Mouse (Mus musculus): Measurements from ENCODE around the gene Rai14.

Gene Rai14

GRCm38 (mm10) chr15:10645101-10645500 is 69.3 kb downstream of the Rai14 start:
- peak; percentile 19 for DNase-seq

GRCm38 (mm10) chr15:10643819-10644218 is 70.6 kb downstream of the Rai14 start:
- DNase-seq = peak; percentile 48

DNA sequence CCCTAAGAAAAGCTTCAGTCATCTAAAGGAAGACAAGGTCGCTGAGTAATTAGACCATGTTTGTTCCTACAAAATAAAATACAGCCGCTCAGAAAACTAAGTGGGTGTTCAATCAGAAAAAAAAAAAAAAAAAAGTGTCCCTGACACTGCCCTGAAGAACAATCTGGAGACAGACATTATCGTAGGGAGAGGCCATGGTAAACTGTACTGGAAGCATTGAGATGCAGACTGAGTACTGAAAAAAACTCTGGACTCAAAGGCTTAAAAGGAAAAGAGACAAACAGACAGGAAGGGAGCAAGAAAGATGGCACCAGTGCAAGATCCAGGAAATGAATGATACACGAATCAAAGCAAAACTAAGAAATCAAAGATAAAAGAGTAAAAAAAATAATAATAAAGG is 71.2 kb downstream of the Rai14 start:
- DNase-seq = peak; percentile 3

GRCm38 (mm10) chr15:10642419-10642818 is 72.0 kb downstream of the Rai14 start:
- peak; percentile 72 for DNase-seq

GRCm38 (mm10) chr15:10640721-10641120 is 73.7 kb downstream of the Rai14 start:
- DNase-seq = no peak

- no peak for DNase-seq
Measured at GRCm38 (mm10) chr15:10637251-10637793, 77.1 kb downstream of the Rai14 start.

DNA sequence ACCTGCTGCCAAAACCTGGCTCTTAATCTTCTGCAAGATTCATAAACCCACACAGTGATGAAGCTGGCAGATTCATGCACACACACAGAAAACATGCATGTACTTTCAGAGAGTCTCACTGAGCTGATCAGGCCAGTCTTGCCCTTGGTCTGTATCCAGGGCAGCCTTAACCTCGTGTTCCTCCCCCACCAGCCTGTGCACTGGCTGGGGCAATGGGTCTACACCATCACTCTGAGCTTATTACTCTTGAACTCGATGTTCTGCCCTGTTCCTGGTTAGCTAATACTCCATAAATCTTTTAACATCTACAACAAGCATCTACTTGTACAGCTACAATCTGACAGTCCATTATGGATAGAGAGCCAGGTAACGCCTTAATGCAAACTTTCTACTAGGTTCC is 77.6 kb downstream of the Rai14 start:
- no peak for DNase-seq

GRCm38 (mm10) chr15:10635121-10635520 is 79.3 kb downstream of the Rai14 start:
- DNase-seq = no peak

DNA sequence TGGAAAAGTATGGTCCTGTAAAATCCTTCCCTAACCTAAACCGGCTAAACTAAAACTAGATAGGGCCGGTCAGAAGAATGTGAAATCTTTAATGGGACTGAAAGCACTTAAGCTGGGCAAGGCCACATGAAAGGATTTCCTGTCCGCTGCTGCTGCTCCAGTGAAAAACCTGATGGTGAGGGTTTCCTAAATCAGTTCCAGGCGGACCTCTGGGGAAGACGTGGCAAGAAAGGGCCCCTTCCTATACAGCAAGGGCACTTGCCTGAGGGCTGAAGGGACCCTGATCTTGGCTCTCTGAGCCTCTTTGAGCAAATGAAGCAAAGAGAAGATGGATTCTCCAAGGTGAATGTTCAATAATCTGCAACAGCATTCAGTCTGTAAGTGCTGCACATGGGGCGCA is 80.2 kb downstream of the Rai14 start:
- peak; percentile 65 for DNase-seq

DNA sequence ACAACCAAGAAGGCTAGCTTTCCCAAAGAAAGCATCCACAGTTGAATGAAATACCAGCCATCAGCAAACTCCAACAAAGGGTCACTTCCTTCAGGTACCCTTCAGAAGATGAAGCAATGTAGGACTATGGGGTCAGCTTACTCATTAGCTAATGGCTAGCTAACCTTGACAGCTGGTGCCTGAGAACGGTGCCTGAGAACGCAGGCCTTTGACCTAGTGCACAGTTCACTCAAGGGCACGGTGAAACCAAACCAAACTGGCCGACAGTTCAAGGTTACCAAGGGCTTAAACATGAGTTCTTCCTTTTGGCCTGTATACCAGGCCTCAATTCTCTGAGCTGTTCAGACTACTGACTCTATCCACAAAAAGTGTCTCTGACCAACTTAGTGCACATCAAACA is 81.0 kb downstream of the Rai14 start:
- peak; percentile 57 for DNase-seq

DNA sequence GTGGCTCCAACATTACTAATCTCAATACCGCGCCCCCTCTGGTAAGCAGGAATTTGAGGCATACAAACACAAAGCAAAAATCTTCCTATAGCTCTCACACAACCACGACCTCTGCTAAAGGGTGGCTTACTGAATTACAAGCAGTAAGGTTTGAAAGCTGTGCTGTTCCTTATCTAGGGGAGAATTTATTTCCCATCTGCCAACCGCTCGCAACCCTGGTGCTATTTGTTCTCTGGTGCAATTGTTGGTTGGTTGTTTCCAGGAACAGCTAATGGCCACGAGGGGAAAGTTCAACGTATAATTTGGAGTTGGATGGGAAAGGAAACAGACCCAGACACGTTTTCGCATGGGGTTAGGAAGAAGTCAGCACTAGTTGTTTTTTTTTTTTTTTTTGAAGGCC is 81.8 kb downstream of the Rai14 start:
- peak; percentile 53 for DNase-seq

- DNase-seq = peak; percentile 68
Measured at GRCm38 (mm10) chr15:10632060-10632459, 82.4 kb downstream of the Rai14 start.

- no peak for DNase-seq
Measured at GRCm38 (mm10) chr15:10631541-10631940, 82.9 kb downstream of the Rai14 start.

DNA sequence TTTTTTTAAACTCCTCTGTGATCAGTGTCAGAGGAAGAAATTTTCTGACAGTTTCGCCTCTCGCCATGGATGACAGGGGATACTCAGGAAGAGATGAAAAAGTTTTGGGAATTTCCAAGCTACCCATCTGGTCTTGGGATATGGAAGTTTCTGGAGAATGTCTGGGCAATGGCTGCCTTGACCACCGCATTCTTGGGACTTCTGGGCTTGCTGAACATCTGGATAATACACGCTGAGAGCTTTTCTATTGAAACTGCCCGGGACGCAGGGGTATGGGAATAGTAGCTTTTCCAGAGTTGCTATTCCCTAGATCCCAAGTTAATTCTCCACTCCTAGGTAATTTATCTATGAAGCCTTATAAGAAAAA is 85.5 kb downstream of the Rai14 start:
- DNase-seq = no peak

DNA sequence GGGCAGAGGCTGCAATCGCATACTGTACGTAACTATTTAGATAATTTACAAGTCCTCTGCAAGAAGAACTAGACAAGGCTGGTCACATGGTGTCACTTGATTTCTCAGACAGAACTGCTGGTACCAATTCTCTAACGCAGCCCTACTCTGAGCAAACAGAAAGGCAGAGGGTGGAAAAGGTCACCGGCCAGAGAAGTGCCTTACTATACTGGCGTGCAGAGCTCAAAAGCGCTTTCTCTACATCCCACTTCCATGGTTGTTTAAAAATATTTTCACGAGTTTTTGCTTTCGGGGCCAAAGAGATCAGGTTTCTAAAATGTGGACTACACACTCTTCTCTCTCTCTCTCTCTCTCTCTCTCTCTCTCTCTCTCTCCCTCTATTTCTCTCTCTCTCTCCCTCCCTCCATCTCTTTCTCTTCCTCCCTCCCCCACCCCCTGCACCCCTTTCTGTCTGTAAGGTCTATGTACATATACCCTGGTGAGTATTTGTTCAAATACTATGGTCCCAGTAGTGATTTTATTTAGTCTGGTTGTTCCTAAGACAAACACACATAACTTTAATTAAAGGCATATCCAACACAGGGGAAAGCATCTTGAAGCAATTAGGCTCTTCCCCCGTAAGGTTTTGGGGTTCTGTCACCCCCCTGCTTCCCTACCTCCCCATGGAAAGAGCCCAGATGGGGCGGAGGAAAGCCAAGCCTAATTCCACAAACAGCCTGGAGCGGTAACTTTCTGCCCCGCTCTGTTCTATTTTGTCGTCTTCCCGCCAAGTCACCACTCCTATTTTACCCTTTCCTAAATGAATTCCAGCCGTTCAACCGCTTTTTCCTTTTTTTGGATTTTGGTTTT is 86.1 kb downstream of the Rai14 start:
- DNase-seq = peak; percentile 44

DNA sequence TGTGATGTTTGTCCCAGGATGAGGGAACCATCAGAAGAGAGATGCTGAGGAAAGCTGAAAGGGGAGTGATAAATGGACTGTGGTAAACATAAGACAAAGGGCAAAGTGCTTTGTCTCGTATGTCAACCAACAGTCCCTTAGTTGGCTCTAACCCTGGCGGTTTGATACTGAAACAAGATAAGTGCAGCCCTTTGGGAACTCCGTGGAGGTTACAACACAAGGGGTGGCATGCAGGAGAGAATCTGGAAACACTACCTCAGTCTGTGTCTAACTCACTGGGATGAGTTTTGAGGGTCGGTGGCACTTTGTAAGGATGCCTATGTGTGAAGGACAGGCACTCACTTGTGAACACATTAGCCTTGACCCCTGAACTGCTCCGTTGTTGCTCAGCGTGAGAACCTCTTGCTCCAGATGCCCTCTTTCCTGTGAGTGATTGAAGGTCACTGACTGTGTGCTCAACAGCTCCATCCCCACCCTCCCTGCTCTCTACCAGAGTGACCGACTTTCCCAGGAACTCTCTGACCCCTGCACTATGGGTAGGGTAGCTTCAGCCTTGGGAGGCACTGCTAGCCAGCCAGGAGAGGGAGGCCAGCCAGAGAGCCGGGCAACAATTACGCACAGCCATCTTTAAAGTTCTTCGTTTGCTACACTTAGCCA is 90.7 kb downstream of the Rai14 start:
- no peak for DNase-seq

GRCm38 (mm10) chr15:10621194-10621593 is 93.2 kb downstream of the Rai14 start:
- no peak for DNase-seq

GRCm38 (mm10) chr15:10619678-10620077 is 94.7 kb downstream of the Rai14 start:
- DNase-seq = no peak

DNA sequence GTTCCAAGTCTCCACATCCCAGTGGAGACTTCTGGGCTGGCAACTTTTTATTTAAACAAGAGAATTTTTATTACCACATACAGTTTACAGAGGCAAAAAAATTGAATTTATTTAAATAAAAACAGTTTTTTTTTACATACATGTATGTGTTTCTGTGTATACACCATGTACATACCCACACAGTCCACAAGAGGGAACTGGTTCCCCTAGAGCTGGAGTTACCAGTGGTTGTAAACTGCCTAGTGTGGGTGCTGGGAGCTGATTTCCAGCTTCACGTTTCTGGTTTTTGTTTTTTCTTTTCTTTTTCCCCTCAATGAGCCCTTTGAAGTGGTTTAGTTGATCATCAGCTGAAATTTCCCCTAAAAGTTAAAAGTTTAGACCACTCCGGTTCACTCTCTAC is 96.1 kb downstream of the Rai14 start:
- DNase-seq = no peak

DNA sequence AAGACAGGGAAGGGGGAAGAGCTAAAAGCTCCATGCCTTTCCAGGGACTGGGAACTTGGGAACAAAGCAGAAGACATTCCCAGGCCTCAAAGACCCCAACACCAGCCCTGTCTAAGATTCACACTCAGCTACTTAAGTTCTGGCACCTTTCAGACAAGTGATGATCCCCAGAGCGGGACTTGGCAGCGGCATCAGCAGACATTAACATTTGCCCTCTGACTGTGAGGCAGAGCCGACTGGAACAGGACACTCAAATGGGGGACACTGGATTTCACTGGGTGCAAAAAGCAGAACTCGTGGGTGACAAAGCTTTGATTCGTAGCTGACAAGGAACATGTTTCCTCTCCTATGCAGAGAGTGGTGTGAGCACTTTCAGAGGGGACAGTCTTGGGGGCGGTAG is 98.4 kb downstream of the Rai14 start:
- no peak for DNase-seq

GRCm38 (mm10) chr15:10611040-10611439 is 103.4 kb downstream of the Rai14 start:
- no peak for DNase-seq

DNA sequence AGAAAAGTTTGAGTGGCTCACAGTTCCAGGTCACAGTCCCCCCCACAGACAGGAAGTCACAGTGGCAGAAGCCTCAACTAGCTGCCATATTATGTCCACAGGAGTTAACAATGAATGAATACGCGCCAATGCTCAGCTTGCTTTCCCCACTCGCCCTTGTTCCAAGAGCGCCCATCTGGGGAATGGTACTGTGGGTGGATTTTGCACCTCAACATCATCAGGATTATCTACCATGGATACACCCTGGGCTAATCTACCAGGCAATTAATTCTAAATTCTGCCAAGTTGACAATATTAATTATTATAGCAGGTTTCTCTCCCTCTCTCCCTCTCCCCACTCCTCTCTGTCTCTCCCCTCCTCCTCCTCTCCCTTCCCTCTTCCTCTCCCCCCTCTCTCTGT is 105.3 kb downstream of the Rai14 start:
- no peak for DNase-seq

GRCm38 (mm10) chr15:10608508-10609098 is 105.8 kb downstream of the Rai14 start:
- DNase-seq = no peak

GRCm38 (mm10) chr15:10599413-10599812 is 115.0 kb downstream of the Rai14 start:
- DNase-seq = no peak

Measured in heart, adult 11 months (tissue).